Mouse (Mus musculus) heart, embryonic 10.5 days (tissue): ENCODE results near the gene Parvg. TPM values are rescaled to one million over a fixed set of nuclear protein-coding genes. Genes with fewer than 3 reads are reported as not detected.

Experiments
- DNase-seq: peaks from one replicate; pipeline ENCODE4 v3.0.0-alpha.2; 2017; ENCODE audit warnings: low spot score
- H3K27ac ChIP-seq: fragments of 300-500 bp; sonication (generic); 2 replicates; pipeline ENCODE4 v1.5.1; 2016; ENCODE audit warnings: mild to moderate bottlenecking
- H3K27me3 ChIP-seq: fragments of 300-500 bp; sonication (generic); 2 replicates; pipeline ENCODE4 v1.6.1; 2016; ENCODE audit warnings: mild to moderate bottlenecking; ENCODE audit not compliant: poor library complexity, insufficient read depth, severe bottlenecking
- H3K36me3 ChIP-seq: fragments of 300-500 bp; sonication (generic); 2 replicates; pipeline ENCODE4 v1.6.1; 2016; ENCODE audit warnings: mild to moderate bottlenecking, moderate library complexity
- H3K4me1 ChIP-seq: fragments of 300-500 bp; sonication (generic); 2 replicates; pipeline ENCODE4 v1.6.1; 2016; ENCODE audit warnings: mild to moderate bottlenecking
- H3K4me3 ChIP-seq: fragments of 300-500 bp; sonication (generic); 2 replicates; pipeline ENCODE4 v1.5.1; 2016; ENCODE audit warnings: mild to moderate bottlenecking, moderate library complexity
- H3K9me3 ChIP-seq: fragments of 300-500 bp; sonication (generic); 2 replicates; pipeline ENCODE4 v1.6.1; 2016; ENCODE audit warnings: mild to moderate bottlenecking, moderate library complexity
- WGBS: fragments of 180-500 bp; shearing (Covaris S2); methylation state at CpG from one replicate; pipeline ENCODE4 v1.1.7; 2016; 5-methylcytosine and 5-hydroxymethylcytosine counted together
- polyA plus RNA-seq: library from polyadenylated mRNA; unstranded; fragments of >200 nt; fragmentation: Nextera tagmentation; extraction: Ambion mirVana; gene quantifications from 2 replicates; pipeline ENCODE4 v1.2.1, GENCODE M21; 2016

Parvg gene
- polyA plus RNA-seq, 1 experiment from 2014 or later = 1.0 TPM

DNA sequence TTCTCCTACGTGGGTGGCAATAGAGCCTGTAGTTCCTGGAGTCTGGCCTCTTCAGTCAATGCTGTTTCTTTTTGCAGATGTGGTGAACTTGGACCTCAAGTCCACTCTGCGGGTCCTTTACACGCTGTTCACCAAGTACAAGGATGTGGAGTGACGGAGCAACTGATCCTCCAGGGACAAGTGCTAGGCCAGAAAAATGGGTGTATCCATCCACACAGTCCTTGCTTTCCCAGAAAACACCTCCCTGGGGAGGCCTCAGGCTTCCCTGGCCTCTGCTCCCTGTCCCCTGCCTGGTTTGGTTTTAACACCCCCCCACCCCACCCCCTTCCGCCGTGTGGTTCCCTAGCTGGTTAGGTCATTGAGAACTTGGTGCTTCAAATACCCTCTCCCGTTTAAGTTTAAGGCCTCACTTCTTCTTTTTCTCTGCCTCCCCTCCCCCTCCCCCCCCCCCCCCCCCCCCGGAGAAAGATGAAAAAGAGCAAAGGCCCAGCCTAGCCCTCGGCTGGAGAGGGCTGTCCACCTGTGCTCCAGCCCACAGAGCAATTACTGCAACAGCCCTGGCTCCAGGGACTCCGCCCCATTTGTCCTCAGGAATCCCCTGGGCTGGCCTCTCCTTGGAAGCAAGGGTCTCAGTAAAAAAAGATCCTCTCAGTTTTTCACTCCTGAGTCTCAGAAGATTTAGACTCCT, 10.8 kb upstream of the Parvg start:
- Histone ChIP-seq H3K4me3 (no peak overlapping the region), H3K27me3 (no peaks in the 10 kb centered on the region), H3K27ac (peak overlapping the region; percentile 69; the same call in 1 of the 2 replicates), H3K36me3 (peaks cover 10% of the 10 kb centered on the region; the same call in 1 of the 2 replicates), H3K4me1 (peaks cover 57% of the 10 kb centered on the region), H3K9me3 (no peaks in the 10 kb centered on the region)
- DNase-seq = no peak
- WGBS = 64% methylated on average over 8 of the region's 10 CpGs

DNA sequence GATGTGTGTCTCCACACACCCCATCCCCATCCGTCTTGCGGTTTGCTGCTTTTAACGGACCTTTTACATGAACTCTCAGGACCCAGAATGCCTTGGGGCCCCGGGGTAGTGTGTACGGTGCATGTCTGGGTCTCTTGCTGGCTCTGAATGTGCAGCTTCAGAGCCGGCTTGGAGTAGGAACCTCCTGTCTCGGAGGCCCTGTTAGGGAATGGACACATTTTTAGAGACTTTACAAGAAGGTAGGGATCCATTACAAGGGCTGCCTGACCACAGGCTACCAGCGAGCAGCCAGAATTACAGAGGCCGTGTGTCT, 10.3 kb upstream of the Parvg start:
- Histone ChIP-seq H3K27ac (peak overlapping the region; percentile 69; the same call in 1 of the 2 replicates), H3K27me3 (no peaks in the 10 kb centered on the region), H3K36me3 (peaks cover 8% of the 10 kb centered on the region; the same call in 1 of the 2 replicates), H3K9me3 (no peaks in the 10 kb centered on the region), H3K4me3 (no peak overlapping the region), H3K4me1 (peaks cover 57% of the 10 kb centered on the region)
- no peak for DNase-seq
- WGBS = 37% methylated on average over 9 of the region's 9 CpGs

- DNase-seq = no peak
- no peaks in the 10 kb centered on the region for H3K27me3 ChIP-seq
- 25% methylated on average over 18 of the region's 18 CpGs for WGBS
- H3K36me3 ChIP-seq = 0 out of 2 replicates have a peak, but pooled peaks cover 3% of the 10 kb centered on the region
- peaks cover 57% of the 10 kb centered on the region for H3K4me1 ChIP-seq
- H3K27ac ChIP-seq = peak overlapping the region; percentile 69; the same call in 1 of the 2 replicates
- no peak overlapping the region for H3K4me3 ChIP-seq
- no peaks in the 10 kb centered on the region for H3K9me3 ChIP-seq
These were observed 9.3 kb upstream of the Parvg start for GRCm38 (mm10) chr15:84314420-84315080.

- 0 out of 2 replicates have a peak, but pooled peaks cover 3% of the 10 kb centered on the region for H3K36me3 ChIP-seq
- 67% methylated on average over 15 of the region's 15 CpGs for WGBS
- no peak overlapping the region for H3K27ac ChIP-seq
- no peaks in the 10 kb centered on the region for H3K27me3 ChIP-seq
- H3K4me1 ChIP-seq = peaks cover 55% of the 10 kb centered on the region
- H3K9me3 ChIP-seq = no peaks in the 10 kb centered on the region
- DNase-seq = no peak
- H3K4me3 ChIP-seq = no peak overlapping the region
These were observed 8.4 kb upstream of the Parvg start for GRCm38 (mm10) chr15:84315276-84316046.

GRCm38 (mm10) chr15:84319393-84319792, 4.4 kb upstream of the Parvg start:
- peaks cover 5% of the 10 kb centered on the region; the same call in 1 of the 2 replicates for H3K27me3 ChIP-seq
- no peaks in the 10 kb centered on the region for H3K36me3 ChIP-seq
- WGBS = 82% methylated on average over 4 of the region's 4 CpGs
- H3K4me3 ChIP-seq = no peak overlapping the region
- H3K27ac ChIP-seq = no peak overlapping the region
- DNase-seq = no peak
- H3K4me1 ChIP-seq = peaks cover 24% of the 10 kb centered on the region
- H3K9me3 ChIP-seq = no peaks in the 10 kb centered on the region

GRCm38 (mm10) chr15:84321544-84322174, 2.2 kb upstream of the Parvg start:
- DNase-seq = no peak
- Histone ChIP-seq H3K9me3 (no peaks in the 10 kb centered on the region), H3K27me3 (peaks cover 19% of the 10 kb centered on the region; the same call in 1 of the 2 replicates), H3K4me1 (peaks cover 22% of the 10 kb centered on the region), H3K27ac (no peak overlapping the region), H3K36me3 (no peaks in the 10 kb centered on the region), H3K4me3 (no peak overlapping the region)
- 77% methylated on average over 8 of the region's 8 CpGs for WGBS

- Histone ChIP-seq H3K36me3 (no peaks in the 10 kb centered on the region), H3K27me3 (peaks cover 22% of the 10 kb centered on the region; the same call in 1 of the 2 replicates), H3K4me3 (no peak overlapping the region), H3K9me3 (no peaks in the 10 kb centered on the region), H3K4me1 (peaks cover 30% of the 10 kb centered on the region), H3K27ac (no peak overlapping the region)
- WGBS = 65% methylated on average over 8 of the region's 8 CpGs
- DNase-seq = no peak
These were observed 1.2 kb downstream of the Parvg start for GRCm38 (mm10) chr15:84324870-84325553.

DNA sequence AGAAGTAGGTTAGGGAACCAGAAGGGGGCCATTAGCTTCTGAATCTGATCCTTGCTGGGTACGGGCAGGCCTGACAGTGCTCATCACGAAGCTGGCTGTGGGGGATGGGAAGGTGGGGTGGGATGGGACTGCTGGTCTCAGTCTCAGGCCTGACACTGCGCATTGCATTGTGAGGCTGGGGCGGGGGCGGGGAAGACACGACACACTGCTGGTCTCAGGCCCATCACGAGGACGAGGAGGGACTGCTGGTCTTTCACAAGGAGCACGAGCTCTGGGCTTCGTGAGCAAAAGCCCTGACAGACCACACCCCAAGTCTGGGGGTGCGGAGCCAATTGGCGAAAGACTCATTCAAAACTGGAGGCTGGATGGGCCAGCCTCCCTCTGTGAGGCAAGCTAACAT, 1.9 kb downstream of the Parvg start:
- H3K27ac ChIP-seq = no peak overlapping the region
- 42% methylated on average over 12 of the region's 12 CpGs for WGBS

GRCm38 (mm10) chr15:84328870-84329269, 5.0 kb downstream of the Parvg start:
- H3K36me3 ChIP-seq = no peaks in the 10 kb centered on the region
- no peaks in the 10 kb centered on the region for H3K9me3 ChIP-seq
- H3K4me1 ChIP-seq = peaks cover 26% of the 10 kb centered on the region
- no peak overlapping the region for H3K4me3 ChIP-seq
- no peak for DNase-seq
- H3K27me3 ChIP-seq = peaks cover 17% of the 10 kb centered on the region; the same call in 1 of the 2 replicates
- H3K27ac ChIP-seq = no peak overlapping the region
- 67% methylated on average over 10 of the region's 10 CpGs for WGBS

More for the DNA sequence above, 1.9 kb downstream of the Parvg start:
- DNase-seq = no peak
- H3K36me3 ChIP-seq = no peaks in the 10 kb centered on the region
- H3K4me3 ChIP-seq = no peak overlapping the region
- H3K9me3 ChIP-seq = no peaks in the 10 kb centered on the region
- peaks cover 26% of the 10 kb centered on the region for H3K4me1 ChIP-seq
- peaks cover 22% of the 10 kb centered on the region; the same call in 1 of the 2 replicates for H3K27me3 ChIP-seq

- Histone ChIP-seq H3K27me3 (peaks cover 14% of the 10 kb centered on the region; the same call in 1 of the 2 replicates), H3K36me3 (no peaks in the 10 kb centered on the region), H3K4me1 (peaks cover 24% of the 10 kb centered on the region), H3K27ac (no peak overlapping the region), H3K9me3 (no peaks in the 10 kb centered on the region), H3K4me3 (no peak overlapping the region)
- no peak for DNase-seq
- WGBS = 81% methylated on average over 8 of the region's 8 CpGs
These were observed 6.1 kb downstream of the Parvg start for GRCm38 (mm10) chr15:84329940-84330339.

DNA sequence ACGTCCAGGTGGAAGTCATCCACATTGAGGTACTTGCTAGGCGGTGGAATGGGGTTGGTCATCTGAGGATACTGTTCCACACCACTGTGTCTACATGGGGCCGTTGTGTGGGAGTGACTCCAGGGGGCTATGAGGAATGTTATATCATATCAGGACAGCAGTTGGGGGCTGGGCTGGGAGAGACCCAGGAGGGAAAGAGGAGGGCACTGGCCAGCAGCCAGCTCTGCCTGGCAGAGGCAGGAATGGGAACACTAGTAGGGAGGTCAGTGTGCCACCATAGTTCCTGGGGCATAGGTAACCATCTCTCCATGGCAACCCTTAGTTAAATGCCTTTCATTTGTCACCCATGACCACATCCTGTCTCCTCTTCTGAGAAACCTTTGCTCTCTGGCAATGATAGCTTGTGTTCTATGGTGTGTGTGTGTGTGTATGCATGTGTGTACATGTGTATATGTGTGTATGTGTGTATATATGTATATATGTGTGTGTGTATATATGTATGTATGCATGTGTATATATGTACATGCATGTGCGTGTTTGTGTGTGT, 7.3 kb downstream of the Parvg start:
- Histone ChIP-seq H3K9me3 (no peaks in the 10 kb centered on the region), H3K4me3 (no peak overlapping the region), H3K27me3 (peaks cover 5% of the 10 kb centered on the region; the same call in 1 of the 2 replicates), H3K27ac (no peak overlapping the region), H3K4me1 (peaks cover 13% of the 10 kb centered on the region), H3K36me3 (no peaks in the 10 kb centered on the region)
- DNase-seq = no peak
- 78% methylated on average over 4 of the region's 4 CpGs for WGBS
